Mouse (Mus musculus): ENCODE measurements around the gene Ccdc182. TPM values are rescaled to one million over a fixed set of nuclear protein-coding genes. Genes with fewer than 3 reads are reported as not detected.

Gene Ccdc182
- total RNA-seq, 1 experiment from 2014 or later = not detected

DNA sequence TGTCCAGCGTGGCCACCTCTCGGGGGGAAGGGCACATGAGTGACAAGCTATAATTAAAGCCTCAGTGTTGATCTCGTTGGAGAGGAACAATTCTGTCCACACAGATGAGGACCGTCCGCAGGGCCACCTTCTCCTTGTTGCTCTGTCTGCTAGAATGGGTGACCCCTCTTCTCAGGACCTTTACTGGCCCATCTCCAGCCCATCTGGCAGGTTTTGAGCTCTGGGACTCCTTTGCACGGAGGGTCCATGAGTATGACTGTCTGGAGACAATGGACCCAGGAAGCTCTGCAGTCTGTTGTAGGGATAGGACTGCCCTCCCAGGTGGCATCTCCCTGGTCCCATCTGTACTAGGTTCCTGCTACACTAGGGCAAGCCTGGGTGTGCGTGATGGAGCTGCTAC is 17.7 kb downstream of the Ccdc182 start:
- no peak for ATAC-seq (replicated peaks; ENCODE audit: insufficient number of reproducible peaks, low FRiP score, low TSS enrichment, poor library complexity, severe bottlenecking)

DNA sequence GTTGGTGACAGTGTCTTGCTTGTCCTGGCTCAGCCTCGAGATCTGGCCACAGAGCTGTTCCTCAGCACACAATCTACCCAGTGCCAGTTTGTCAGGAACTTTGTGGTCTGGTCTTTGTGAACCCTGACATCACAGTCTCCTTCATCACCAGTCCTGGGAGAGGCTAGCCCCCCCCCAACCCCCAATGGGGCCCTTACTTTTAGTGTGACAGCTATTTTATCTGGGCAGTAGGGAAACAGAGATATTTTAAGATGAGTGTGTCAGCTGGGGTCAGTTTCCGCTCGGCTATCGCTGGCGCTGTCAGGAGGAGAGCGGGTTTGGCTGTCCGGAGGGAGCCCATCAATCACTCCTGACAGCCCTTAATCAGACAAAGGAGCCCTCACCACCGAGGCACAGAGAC is 19.7 kb downstream of the Ccdc182 start:
- no peak for ATAC-seq (replicated peaks; ENCODE audit: insufficient number of reproducible peaks, low FRiP score, low TSS enrichment, poor library complexity, severe bottlenecking)

DNA sequence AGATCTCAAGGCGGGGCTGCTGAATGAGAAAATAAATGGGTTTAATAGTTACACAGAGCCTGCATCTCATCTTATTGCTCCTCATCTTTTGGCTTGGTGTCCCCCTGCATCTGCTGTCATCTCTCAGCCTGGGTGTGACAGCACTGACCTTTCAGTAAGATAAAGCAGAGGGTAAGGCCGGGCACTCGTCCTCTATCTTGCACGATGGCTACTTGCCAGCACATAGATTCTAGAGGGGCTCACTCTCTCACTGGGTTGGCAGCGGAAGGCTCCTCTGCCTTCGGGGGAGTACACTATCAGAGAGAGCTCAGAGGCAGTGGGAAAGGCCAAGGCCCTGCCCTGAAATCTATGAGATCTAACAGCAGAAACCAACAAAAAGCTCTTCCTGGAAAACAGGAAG is 20.6 kb downstream of the Ccdc182 start:
- no peak for ATAC-seq (replicated peaks; ENCODE audit: insufficient number of reproducible peaks, low FRiP score, low TSS enrichment, poor library complexity, severe bottlenecking)

DNA sequence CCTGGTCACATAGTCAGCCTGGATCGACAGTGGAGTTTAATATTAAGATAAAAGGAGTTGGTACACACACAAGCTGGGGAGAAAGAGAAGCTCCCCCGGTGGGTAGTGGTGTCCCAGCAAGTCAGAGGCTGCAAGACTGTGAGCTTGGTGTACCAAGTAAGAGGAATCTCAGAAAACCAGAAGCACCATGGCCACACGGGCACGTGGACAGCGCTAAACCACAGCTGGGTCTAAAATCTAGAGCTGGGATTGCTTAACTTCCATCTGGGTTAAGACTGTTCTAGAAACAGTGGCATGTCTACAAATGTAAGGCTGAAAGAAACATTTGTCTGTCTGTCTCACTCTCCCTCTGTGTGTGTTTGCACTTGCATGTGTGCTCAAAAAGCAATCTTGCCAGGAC is 21.5 kb downstream of the Ccdc182 start:
- no peak for ATAC-seq (replicated peaks; ENCODE audit: insufficient number of reproducible peaks, low FRiP score, low TSS enrichment, poor library complexity, severe bottlenecking)

DNA sequence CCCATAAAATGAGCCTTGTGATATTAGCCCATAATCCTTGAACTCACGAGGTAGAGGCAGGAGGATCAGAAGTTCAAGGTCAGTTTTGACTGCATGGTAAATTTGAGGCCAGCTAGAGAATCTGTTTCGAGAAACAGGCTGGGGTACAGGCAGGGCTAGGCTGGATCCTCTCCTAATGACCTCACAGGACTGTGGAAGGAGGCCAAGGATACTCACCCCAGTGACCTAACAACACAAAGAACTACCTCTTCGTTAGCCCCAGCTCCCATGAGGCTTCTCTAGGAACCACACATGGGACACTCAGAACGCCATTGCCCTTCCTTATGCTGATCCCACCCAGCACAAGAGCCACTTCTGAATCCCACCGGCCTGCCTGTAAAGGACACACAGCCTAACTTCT is 25.0 kb downstream of the Ccdc182 start:
- no peak for ATAC-seq (replicated peaks; ENCODE audit: insufficient number of reproducible peaks, low FRiP score, low TSS enrichment, poor library complexity, severe bottlenecking)

DNA sequence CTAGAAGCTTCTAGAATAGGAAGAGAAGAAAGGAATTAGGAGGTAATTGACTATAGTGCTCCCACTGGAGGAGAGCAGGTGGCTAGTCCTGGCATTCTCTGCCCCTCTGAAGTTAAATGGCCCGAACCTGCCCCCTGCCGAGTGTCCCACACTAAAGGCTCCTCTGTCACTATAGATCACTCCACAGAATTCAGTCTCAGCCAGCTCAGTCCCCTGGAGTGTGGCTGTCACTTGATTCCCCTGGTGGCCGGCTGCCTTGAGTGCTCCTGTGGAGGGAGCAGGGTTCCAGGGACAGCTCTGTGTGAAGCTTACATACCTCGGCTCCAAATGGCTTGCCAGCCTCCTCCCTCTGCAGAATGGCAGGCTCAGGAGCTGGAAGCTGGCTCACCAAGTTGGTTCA is 33.2 kb downstream of the Ccdc182 start:
- ATAC-seq (replicated peaks; ENCODE audit: insufficient number of reproducible peaks, low FRiP score, low TSS enrichment, poor library complexity, severe bottlenecking) = no peak

DNA sequence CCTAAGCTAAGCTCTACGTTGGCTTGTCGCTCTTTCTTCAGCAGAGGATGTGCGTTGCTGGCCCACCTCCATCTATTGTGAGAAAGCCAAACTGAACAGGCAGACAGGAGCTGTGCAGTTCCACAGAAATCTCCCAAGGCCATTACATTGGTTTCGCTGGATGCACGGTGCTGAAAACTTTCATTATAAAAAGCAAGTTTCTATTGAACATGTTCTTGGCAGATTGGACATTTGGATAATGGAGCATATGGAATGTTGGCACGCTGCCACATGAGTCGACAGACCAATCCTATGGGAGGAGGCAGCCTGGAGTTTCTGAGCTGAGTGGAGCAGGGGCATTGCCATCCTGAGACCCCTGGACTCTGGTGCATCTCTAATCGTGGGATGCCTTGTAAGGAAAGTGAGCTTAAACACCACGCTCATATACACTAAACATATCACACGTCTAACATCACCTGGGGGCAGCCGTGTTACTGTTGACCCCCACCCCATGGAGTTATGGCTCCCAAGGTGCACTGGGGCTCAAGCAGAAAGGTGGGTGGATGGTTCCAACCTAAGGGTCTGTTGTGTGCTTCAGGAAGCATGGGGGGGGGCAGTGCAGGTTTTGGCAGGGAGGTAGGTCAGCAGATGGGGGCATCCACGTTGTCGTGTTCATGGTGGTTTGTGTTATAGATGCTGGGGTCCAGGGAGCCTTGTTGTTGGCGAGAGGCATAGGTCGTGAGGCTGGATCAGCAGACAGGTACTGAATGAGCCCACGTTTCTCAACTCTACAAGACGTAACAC is 35.1 kb downstream of the Ccdc182 start:
- no peak for ATAC-seq (replicated peaks; ENCODE audit: insufficient number of reproducible peaks, low FRiP score, low TSS enrichment, poor library complexity, severe bottlenecking)

DNA sequence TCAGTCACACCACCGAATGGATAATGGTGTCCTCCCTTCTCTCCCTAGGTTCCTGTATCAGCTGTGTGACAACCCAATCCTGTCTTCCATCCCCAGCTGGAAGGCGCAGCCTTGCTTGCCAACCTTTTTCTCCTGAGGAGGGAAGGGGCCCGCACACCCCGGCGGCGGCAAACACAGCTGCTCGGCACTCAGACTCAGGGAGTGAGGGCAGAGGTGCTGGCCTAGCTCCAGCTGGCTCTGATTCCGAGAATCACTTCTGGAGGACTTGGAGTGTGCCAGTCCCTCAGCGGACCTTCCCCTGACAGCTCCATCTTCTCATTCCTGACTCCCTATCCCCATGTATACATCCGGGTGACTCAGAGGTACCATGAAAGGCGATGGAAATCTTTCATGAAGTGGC is 36.9 kb downstream of the Ccdc182 start:
- ATAC-seq (replicated peaks; ENCODE audit: insufficient number of reproducible peaks, low FRiP score, low TSS enrichment, poor library complexity, severe bottlenecking) = no peak

DNA sequence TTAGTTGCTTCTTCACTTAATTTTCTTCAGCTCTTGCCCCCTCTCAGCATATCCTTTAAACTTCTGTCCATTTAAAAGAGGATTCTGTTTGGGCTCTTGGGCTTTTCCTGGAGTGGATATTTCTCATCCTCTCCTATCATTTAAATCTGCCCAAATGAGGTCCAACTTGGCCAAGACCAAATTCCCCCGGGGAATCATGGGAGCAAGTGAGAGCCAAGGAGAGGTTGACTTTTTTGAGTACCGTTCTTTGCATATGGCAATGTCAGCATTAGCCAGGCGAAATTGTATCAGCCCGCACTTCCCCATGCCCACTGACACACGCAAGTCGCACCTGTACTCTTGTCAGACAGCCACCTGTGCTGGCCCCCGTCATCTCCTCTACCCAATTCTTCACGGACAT is 37.9 kb downstream of the Ccdc182 start:
- no peak for ATAC-seq (replicated peaks; ENCODE audit: insufficient number of reproducible peaks, low FRiP score, low TSS enrichment, poor library complexity, severe bottlenecking)

DNA sequence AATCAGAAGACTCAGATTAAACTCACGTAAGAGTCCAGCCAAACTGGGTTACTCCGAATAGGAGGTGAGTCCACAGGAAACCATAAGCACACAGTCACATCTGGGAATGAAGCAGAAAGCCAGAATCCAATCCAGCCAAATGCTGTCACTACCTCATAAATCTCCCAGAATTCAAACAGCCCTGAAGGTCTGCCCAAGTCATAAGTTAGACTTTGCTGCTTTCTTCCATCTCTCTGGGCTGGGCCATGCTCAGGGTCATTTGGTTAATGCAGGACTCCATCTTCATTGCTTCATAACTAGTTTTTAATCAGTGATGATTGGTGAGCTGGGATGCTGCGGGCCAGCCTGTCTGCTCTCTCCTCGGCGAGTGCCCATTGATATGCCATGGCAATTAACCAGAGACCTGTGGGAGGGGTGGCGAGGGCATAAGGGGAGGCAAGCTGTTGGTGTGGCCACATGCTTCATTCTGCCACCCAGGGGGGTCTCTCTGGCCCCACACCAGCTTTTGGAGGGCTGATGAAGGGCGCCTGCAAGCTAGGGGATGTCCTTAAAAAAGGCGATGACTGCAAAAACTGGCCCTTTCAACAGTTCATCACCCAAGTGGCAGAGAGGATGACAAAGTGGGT is 38.6 kb downstream of the Ccdc182 start:
- ATAC-seq (replicated peaks; ENCODE audit: insufficient number of reproducible peaks, low FRiP score, low TSS enrichment, poor library complexity, severe bottlenecking) = no peak

DNA sequence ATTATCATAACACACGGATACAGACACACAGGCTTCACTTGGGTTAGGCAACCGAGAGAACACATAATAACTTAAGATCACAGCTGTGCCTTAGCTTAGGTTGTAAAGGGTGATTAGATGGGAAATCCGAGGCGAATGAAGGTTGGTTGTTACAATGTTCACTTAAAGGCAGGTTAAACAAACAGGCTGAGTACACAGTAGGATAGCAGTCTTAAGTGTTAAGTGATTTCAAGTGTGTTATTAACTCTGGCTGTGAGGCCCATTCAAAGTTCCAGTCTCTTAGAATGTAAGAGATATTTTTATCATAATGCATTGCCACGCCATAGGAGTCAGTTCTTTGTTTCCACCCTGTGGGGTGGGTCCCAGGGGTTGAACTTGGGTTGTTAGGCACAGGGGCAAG is 41.0 kb downstream of the Ccdc182 start:
- no peak for ATAC-seq (replicated peaks; ENCODE audit: insufficient number of reproducible peaks, low FRiP score, low TSS enrichment, poor library complexity, severe bottlenecking)

DNA sequence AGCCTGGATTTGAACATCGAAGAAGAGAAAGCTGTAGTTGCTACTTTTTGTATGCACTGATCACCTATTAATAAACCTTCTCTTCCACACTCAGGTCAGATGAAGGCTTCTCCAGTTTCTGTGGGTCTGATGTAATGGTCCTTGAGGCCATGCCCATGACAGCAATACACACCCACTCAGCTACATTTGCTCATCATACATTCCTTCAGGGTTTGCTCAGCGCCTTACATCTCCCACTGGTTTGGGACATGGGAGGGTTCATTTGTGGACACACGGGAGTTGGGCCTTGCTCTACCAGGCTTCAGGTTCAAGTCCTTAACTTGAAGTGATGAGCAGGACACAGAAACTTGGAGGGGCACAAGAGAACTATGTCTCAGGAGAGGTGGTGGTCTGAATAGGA is 44.1 kb downstream of the Ccdc182 start:
- no peak for ATAC-seq (replicated peaks; ENCODE audit: insufficient number of reproducible peaks, low FRiP score, low TSS enrichment, poor library complexity, severe bottlenecking)

Other genes starting within 250 kb of the Ccdc182 start
- gene Srsf1, start 246.7 kb upstream of the Ccdc182 start, total RNA-seq (2017) = 220 to 406 TPM (median 277 TPM) in 3 replicates
- gene Vezf1, start 225.8 kb upstream of the Ccdc182 start, total RNA-seq (2017) = 45.9 to 57.0 TPM (median 46.6 TPM) in 3 replicates
- 5.8 to 24.0 TPM (median 11.9 TPM) in 3 replicates for gene Cuedc1, start 196.0 kb upstream of the Ccdc182 start, total RNA-seq (2017)
- 64.6 to 115 TPM (median 69.1 TPM) in 3 replicates for gene Mrps23, start 89.7 kb upstream of the Ccdc182 start, total RNA-seq (2017)

Data from monocyte, adult 5-6 weeks (primary cell).